Mouse (Mus musculus): Measurements from ENCODE around the gene Epha1. TPM values are rescaled to one million over a fixed set of nuclear protein-coding genes. Genes with fewer than 3 reads are reported as not detected.

The Epha1 gene
- polyA plus RNA-seq, 1 experiment from 2014 or later, result 16.3 TPM

- ATAC-seq (ENCODE audit: insufficient read depth, low FRiP score, low read depth), result no peak
- H3K4me1 ChIP-seq, result no peaks in the 10 kb centered on the region
- H3K4me3 ChIP-seq (replicated peaks), result no peak overlapping the region
- H3K27me3 ChIP-seq (replicated peaks), result no peaks in the 10 kb centered on the region
- no peak overlapping the region for H3K9ac ChIP-seq
- H3K4me2 ChIP-seq, result no peak overlapping the region
- H3K27ac ChIP-seq, result no peak overlapping the region
- H3K36me3 ChIP-seq, result no peaks in the 10 kb centered on the region
- 84% methylated on average over 3 of the region's 3 CpGs for WGBS
- no peaks in the 10 kb centered on the region for H3K9me3 ChIP-seq
These were observed 42.1 kb downstream of the Epha1 start for GRCm38 (mm10) chr6:42330946-42331345.

GRCm38 (mm10) chr6:42330216-42330615 lies 42.9 kb downstream of the Epha1 start:
- no peak overlapping the region for H3K4me2 ChIP-seq
- H3K9me3 ChIP-seq, result no peaks in the 10 kb centered on the region
- no peak overlapping the region for H3K4me3 ChIP-seq (replicated peaks)
- H3K27me3 ChIP-seq (replicated peaks), result no peaks in the 10 kb centered on the region
- ATAC-seq (ENCODE audit: insufficient read depth, low FRiP score, low read depth), result no peak
- no peak overlapping the region for H3K27ac ChIP-seq
- H3K36me3 ChIP-seq, result no peaks in the 10 kb centered on the region
- WGBS, result 61% methylated on average over 3 of the region's 3 CpGs
- no peaks in the 10 kb centered on the region for H3K4me1 ChIP-seq
- no peak overlapping the region for H3K9ac ChIP-seq

GRCm38 (mm10) chr6:42328757-42329156 lies 44.3 kb downstream of the Epha1 start:
- Histone ChIP-seq H3K27ac (no peak overlapping the region), H3K9me3 (no peaks in the 10 kb centered on the region), H3K36me3 (no peaks in the 10 kb centered on the region), H3K9ac (no peak overlapping the region), H3K4me2 (no peak overlapping the region), H3K27me3 (replicated peaks) (peaks cover 12% of the 10 kb centered on the region), H3K4me1 (peaks cover 11% of the 10 kb centered on the region), H3K4me3 (replicated peaks) (no peak overlapping the region)
- WGBS, result 76% methylated on average over 3 of the region's 3 CpGs
- no peak for ATAC-seq (ENCODE audit: insufficient read depth, low FRiP score, low read depth)

GRCm38 (mm10) chr6:42326509-42326908 lies 46.6 kb downstream of the Epha1 start:
- H3K9ac ChIP-seq, result no peak overlapping the region
- no peaks in the 10 kb centered on the region for H3K9me3 ChIP-seq
- no peaks in the 10 kb centered on the region for H3K36me3 ChIP-seq
- 85% methylated on average over 3 of the region's 3 CpGs for WGBS
- H3K4me3 ChIP-seq (replicated peaks), result no peak overlapping the region
- no peak overlapping the region for H3K27ac ChIP-seq
- H3K4me1 ChIP-seq, result peaks cover 16% of the 10 kb centered on the region
- H3K27me3 ChIP-seq (replicated peaks), result peaks cover 22% of the 10 kb centered on the region
- ATAC-seq (ENCODE audit: insufficient read depth, low FRiP score, low read depth), result no peak
- no peak overlapping the region for H3K4me2 ChIP-seq

- Histone ChIP-seq H3K9ac (no peak overlapping the region), H3K27me3 (replicated peaks) (peaks cover 27% of the 10 kb centered on the region)
- ATAC-seq (ENCODE audit: insufficient read depth, low FRiP score, low read depth), result no peak
These were observed 47.8 kb downstream of the Epha1 start for GRCm38 (mm10) chr6:42325268-42325609.

GRCm38 (mm10) chr6:42324482-42325267 lies 48.4 kb downstream of the Epha1 start, which contains the start of gene Fam131b:
TSS of gene Fam131b (minus strand) at chr6:42324643.
- peaks cover 16% of the 10 kb centered on the region for H3K4me1 ChIP-seq
- peak; percentile 76; the same call in 1 of the 2 replicates for ATAC-seq (ENCODE audit: insufficient read depth, low FRiP score, low read depth)
- H3K4me2 ChIP-seq, result peak within 1 kb of the TSS; percentile 97
- no peaks in the 10 kb centered on the region for H3K9me3 ChIP-seq
- peak within 1 kb of the TSS; percentile 61 for H3K4me3 ChIP-seq (replicated peaks)
- no peak within 1 kb of the TSS for H3K27ac ChIP-seq
- H3K36me3 ChIP-seq, result no peaks in the 10 kb centered on the region
- peak within 1 kb of the TSS; percentile 22 for H3K9ac ChIP-seq
- WGBS, result under 1% methylated on average over 38 of the region's 68 CpGs
- peaks cover 27% of the 10 kb centered on the region for H3K27me3 ChIP-seq (replicated peaks)

More at GRCm38 (mm10) chr6:42325268-42325609, 47.8 kb downstream of the Epha1 start:
- Histone ChIP-seq H3K36me3 (no peaks in the 10 kb centered on the region), H3K27ac (no peak overlapping the region), H3K4me1 (peaks cover 16% of the 10 kb centered on the region), H3K9me3 (no peaks in the 10 kb centered on the region), H3K4me3 (replicated peaks) (peak overlapping the region; percentile 61), H3K4me2 (peak overlapping the region; percentile 97)
- WGBS, result 4% methylated on average over 7 of the region's 7 CpGs

GRCm38 (mm10) chr6:42324067-42324481 lies 49.0 kb downstream of the Epha1 start:
- Histone ChIP-seq H3K27ac (no peak overlapping the region), H3K36me3 (no peaks in the 10 kb centered on the region), H3K4me3 (replicated peaks) (peak overlapping the region; percentile 61), H3K9ac (no peak overlapping the region), H3K4me1 (peaks cover 16% of the 10 kb centered on the region), H3K4me2 (peak overlapping the region; percentile 97), H3K27me3 (replicated peaks) (peaks cover 27% of the 10 kb centered on the region), H3K9me3 (no peaks in the 10 kb centered on the region)
- ATAC-seq (ENCODE audit: insufficient read depth, low FRiP score, low read depth), result peak; percentile 38; the same call in 1 of the 2 replicates
- WGBS, result under 1% methylated on average over 20 of the region's 32 CpGs

- ATAC-seq (ENCODE audit: insufficient read depth, low FRiP score, low read depth), result 0 out of 2 replicates have a peak, but pooled peaks have one; percentile 32
- Histone ChIP-seq H3K9ac (no peak overlapping the region), H3K27me3 (replicated peaks) (peaks cover 27% of the 10 kb centered on the region), H3K27ac (no peak overlapping the region), H3K4me3 (replicated peaks) (peak overlapping the region; percentile 61), H3K36me3 (no peaks in the 10 kb centered on the region), H3K4me2 (peak overlapping the region; percentile 97), H3K4me1 (peaks cover 16% of the 10 kb centered on the region), H3K9me3 (no peaks in the 10 kb centered on the region)
- 3% methylated on average over 28 of the region's 28 CpGs for WGBS
These were observed 49.5 kb downstream of the Epha1 start for GRCm38 (mm10) chr6:42323371-42324066.

- peaks cover 11% of the 10 kb centered on the region for H3K27me3 ChIP-seq (replicated peaks)
- 75% methylated on average over 4 of the region's 4 CpGs for WGBS
- ATAC-seq (ENCODE audit: insufficient read depth, low FRiP score, low read depth), result no peak
These were observed 54.8 kb downstream of the Epha1 start for GRCm38 (mm10) chr6:42318293-42318692.

GRCm38 (mm10) chr6:42310427-42311053 lies 62.5 kb downstream of the Epha1 start:
- Histone ChIP-seq H3K4me2 (no peak overlapping the region), H3K4me1 (no peaks in the 10 kb centered on the region), H3K27ac (no peak overlapping the region), H3K27me3 (replicated peaks) (no peaks in the 10 kb centered on the region), H3K36me3 (no peaks in the 10 kb centered on the region), H3K9ac (no peak overlapping the region), H3K9me3 (no peaks in the 10 kb centered on the region), H3K4me3 (replicated peaks) (no peak overlapping the region)
- ATAC-seq (ENCODE audit: insufficient read depth, low FRiP score, low read depth), result no peak
- 77% methylated on average over 2 of the region's 2 CpGs for WGBS

More at GRCm38 (mm10) chr6:42318293-42318692, 54.8 kb downstream of the Epha1 start:
- no peak overlapping the region for H3K4me3 ChIP-seq (replicated peaks)
- peaks cover under 1% of the 10 kb centered on the region for H3K4me1 ChIP-seq
- H3K36me3 ChIP-seq, result no peaks in the 10 kb centered on the region
- H3K4me2 ChIP-seq, result no peak overlapping the region
- no peak overlapping the region for H3K9ac ChIP-seq
- no peak overlapping the region for H3K27ac ChIP-seq
- H3K9me3 ChIP-seq, result no peaks in the 10 kb centered on the region

- Histone ChIP-seq H3K9ac (no peak overlapping the region), H3K36me3 (no peaks in the 10 kb centered on the region), H3K4me2 (no peak overlapping the region), H3K4me3 (replicated peaks) (no peak overlapping the region), H3K27me3 (replicated peaks) (no peaks in the 10 kb centered on the region), H3K4me1 (no peaks in the 10 kb centered on the region), H3K27ac (no peak overlapping the region), H3K9me3 (no peaks in the 10 kb centered on the region)
- WGBS, result 43% methylated on average over 8 of the region's 8 CpGs
- no peak for ATAC-seq (ENCODE audit: insufficient read depth, low FRiP score, low read depth)
These were observed 63.2 kb downstream of the Epha1 start for GRCm38 (mm10) chr6:42309816-42310378.

Measured in stomach, embryonic 15.5 days (tissue).